Mouse (Mus musculus): ENCODE results near the gene Coro7. TPM values are rescaled to one million over a fixed set of nuclear protein-coding genes. Genes with fewer than 3 reads are reported as not detected.

The Coro7 gene
- polyA plus RNA-seq, 1 experiment from 2014 or later, result 12.4 TPM

GRCm38 (mm10) chr16:4642190-4642589 lies 37.4 kb downstream of the Coro7 start:
- peak; percentile 73 for ATAC-seq (replicated peaks; ENCODE audit: insufficient number of reproducible peaks, low FRiP score, low TSS enrichment)
- Histone ChIP-seq H3K36me3 (ENCODE audit: control insufficient read depth, insufficient read depth, low read length) (no peaks in the 10 kb centered on the region; the same call in 1 of the 2 replicates), H3K27ac (ENCODE audit: low read depth, low read length) (peak overlapping the region; percentile 89), H3K4me3 (ENCODE audit: low read depth, low read length) (peak overlapping the region; percentile 8), H3K4me1 (ENCODE audit: control insufficient read depth, insufficient read depth, low read length) (peaks cover 66% of the 10 kb centered on the region), H3K9ac (ENCODE audit: low read depth, low read length) (peak overlapping the region; percentile 49), H3K9me3 (replicated peaks; ENCODE audit: control insufficient read depth, low read length) (no peaks in the 10 kb centered on the region), H3K27me3 (ENCODE audit: control insufficient read depth, insufficient read depth, low read length) (no peaks in the 10 kb centered on the region), H3K4me2 (peak overlapping the region; percentile 92)
- 18% methylated on average over 13 of the region's 13 CpGs for WGBS (ENCODE audit: insufficient replicate concordance)

- ATAC-seq (replicated peaks; ENCODE audit: insufficient number of reproducible peaks, low FRiP score, low TSS enrichment), result no peak
- peak overlapping the region; percentile 89 for H3K27ac ChIP-seq (ENCODE audit: low read depth, low read length)
- no peaks in the 10 kb centered on the region for H3K27me3 ChIP-seq (ENCODE audit: control insufficient read depth, insufficient read depth, low read length)
- 32% methylated on average over 3 of the region's 3 CpGs for WGBS (ENCODE audit: insufficient replicate concordance)
- H3K9ac ChIP-seq (ENCODE audit: low read depth, low read length), result 0 out of 2 replicates have a peak overlapping the region, but pooled peaks have one; percentile 43
- H3K4me1 ChIP-seq (ENCODE audit: control insufficient read depth, insufficient read depth, low read length), result peaks cover 57% of the 10 kb centered on the region
- no peaks in the 10 kb centered on the region for H3K9me3 ChIP-seq (replicated peaks; ENCODE audit: control insufficient read depth, low read length)
- peak overlapping the region; percentile 78 for H3K4me3 ChIP-seq (ENCODE audit: low read depth, low read length)
- no peaks in the 10 kb centered on the region; the same call in 1 of the 2 replicates for H3K36me3 ChIP-seq (ENCODE audit: control insufficient read depth, insufficient read depth, low read length)
- H3K4me2 ChIP-seq, result peak overlapping the region; percentile 92
Measured at GRCm38 (mm10) chr16:4641119-4641838, 38.3 kb downstream of the Coro7 start.

GRCm38 (mm10) chr16:4640267-4641005 lies 39.1 kb downstream of the Coro7 start:
- 7% methylated on average over 17 of the region's 17 CpGs for WGBS (ENCODE audit: insufficient replicate concordance)
- Histone ChIP-seq H3K27ac (ENCODE audit: low read depth, low read length) (peak overlapping the region; percentile 89), H3K9ac (ENCODE audit: low read depth, low read length) (peak overlapping the region; percentile 87), H3K4me3 (ENCODE audit: low read depth, low read length) (peak overlapping the region; percentile 78), H3K9me3 (replicated peaks; ENCODE audit: control insufficient read depth, low read length) (no peaks in the 10 kb centered on the region), H3K36me3 (ENCODE audit: control insufficient read depth, insufficient read depth, low read length) (no peaks in the 10 kb centered on the region; the same call in 1 of the 2 replicates), H3K4me2 (peak overlapping the region; percentile 92), H3K4me1 (ENCODE audit: control insufficient read depth, insufficient read depth, low read length) (peaks cover 53% of the 10 kb centered on the region), H3K27me3 (ENCODE audit: control insufficient read depth, insufficient read depth, low read length) (no peaks in the 10 kb centered on the region)
- no peak for ATAC-seq (replicated peaks; ENCODE audit: insufficient number of reproducible peaks, low FRiP score, low TSS enrichment)

GRCm38 (mm10) chr16:4639831-4640237 lies 39.7 kb downstream of the Coro7 start, which contains the start of the genes Vasn and Dnaja3:
Gene Vasn, plus strand, starts transcription at chr16:4639941.
Gene Dnaja3, plus strand, starts transcription at chr16:4639989.
- no peaks in the 10 kb centered on the region for H3K9me3 ChIP-seq (replicated peaks; ENCODE audit: control insufficient read depth, low read length)
- no peaks in the 10 kb centered on the region; the same call in 1 of the 2 replicates for H3K36me3 ChIP-seq (ENCODE audit: control insufficient read depth, insufficient read depth, low read length)
- under 1% methylated on average over 22 of the region's 22 CpGs for WGBS (ENCODE audit: insufficient replicate concordance)
- H3K27ac ChIP-seq (ENCODE audit: low read depth, low read length), result peak within 1 kb of the TSS; percentile 89
- H3K4me1 ChIP-seq (ENCODE audit: control insufficient read depth, insufficient read depth, low read length), result peaks cover 58% of the 10 kb centered on the region
- peak within 1 kb of the TSS; percentile 87 for H3K9ac ChIP-seq (ENCODE audit: low read depth, low read length)
- no peaks in the 10 kb centered on the region for H3K27me3 ChIP-seq (ENCODE audit: control insufficient read depth, insufficient read depth, low read length)
- ATAC-seq (replicated peaks; ENCODE audit: insufficient number of reproducible peaks, low FRiP score, low TSS enrichment), result peak; percentile 89
- H3K4me3 ChIP-seq (ENCODE audit: low read depth, low read length), result peak within 1 kb of the TSS; percentile 78
- H3K4me2 ChIP-seq, result peak within 1 kb of the TSS; percentile 92

DNA sequence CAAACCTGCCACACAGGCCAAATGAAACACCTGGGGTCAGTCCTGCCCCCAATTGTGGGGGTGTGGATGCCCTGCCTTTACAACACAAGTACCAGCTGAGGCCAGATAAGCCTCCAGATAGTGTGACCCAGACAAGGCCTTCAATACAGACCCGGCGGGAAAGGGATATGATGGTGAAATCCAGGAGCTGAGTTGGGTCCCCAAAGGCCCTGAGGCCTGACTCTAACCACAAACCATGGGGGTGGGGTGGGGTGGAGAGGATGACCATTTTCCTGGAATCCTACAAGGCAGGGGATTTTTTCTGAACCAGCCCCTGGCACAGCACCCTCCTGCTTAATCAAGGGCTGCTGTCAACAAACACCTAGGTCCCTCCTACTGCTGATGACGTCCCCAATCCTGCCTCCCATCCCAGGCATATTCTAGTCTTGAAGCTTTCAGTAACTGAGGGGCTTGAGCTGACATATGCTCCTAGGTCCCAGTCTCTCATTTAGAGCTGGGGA lies 40.6 kb downstream of the Coro7 start:
- no peak overlapping the region for H3K4me2 ChIP-seq
- H3K4me1 ChIP-seq (ENCODE audit: control insufficient read depth, insufficient read depth, low read length), result peaks cover 54% of the 10 kb centered on the region
- 60% methylated on average over 3 of the region's 3 CpGs for WGBS (ENCODE audit: insufficient replicate concordance)

GRCm38 (mm10) chr16:4635760-4636159 lies 43.8 kb downstream of the Coro7 start:
- H3K9me3 ChIP-seq (replicated peaks; ENCODE audit: control insufficient read depth, low read length), result no peaks in the 10 kb centered on the region
- ATAC-seq (replicated peaks; ENCODE audit: insufficient number of reproducible peaks, low FRiP score, low TSS enrichment), result no peak
- WGBS (ENCODE audit: insufficient replicate concordance), result 56% methylated on average over 4 of the region's 4 CpGs
- H3K4me3 ChIP-seq (ENCODE audit: low read depth, low read length), result no peak overlapping the region
- 0 out of 2 replicates have a peak, but pooled peaks cover 3% of the 10 kb centered on the region for H3K36me3 ChIP-seq (ENCODE audit: control insufficient read depth, insufficient read depth, low read length)
- no peaks in the 10 kb centered on the region for H3K27me3 ChIP-seq (ENCODE audit: control insufficient read depth, insufficient read depth, low read length)
- H3K27ac ChIP-seq (ENCODE audit: low read depth, low read length), result no peak overlapping the region
- H3K4me2 ChIP-seq, result no peak overlapping the region
- H3K4me1 ChIP-seq (ENCODE audit: control insufficient read depth, insufficient read depth, low read length), result peaks cover 22% of the 10 kb centered on the region
- no peak overlapping the region for H3K9ac ChIP-seq (ENCODE audit: low read depth, low read length)

More for the DNA sequence above, 40.6 kb downstream of the Coro7 start:
- H3K36me3 ChIP-seq (ENCODE audit: control insufficient read depth, insufficient read depth, low read length), result no peaks in the 10 kb centered on the region; the same call in 1 of the 2 replicates
- no peak overlapping the region for H3K4me3 ChIP-seq (ENCODE audit: low read depth, low read length)
- no peaks in the 10 kb centered on the region for H3K27me3 ChIP-seq (ENCODE audit: control insufficient read depth, insufficient read depth, low read length)
- no peak for ATAC-seq (replicated peaks; ENCODE audit: insufficient number of reproducible peaks, low FRiP score, low TSS enrichment)
- H3K9me3 ChIP-seq (replicated peaks; ENCODE audit: control insufficient read depth, low read length), result no peaks in the 10 kb centered on the region
- no peak overlapping the region for H3K27ac ChIP-seq (ENCODE audit: low read depth, low read length)
- H3K9ac ChIP-seq (ENCODE audit: low read depth, low read length), result no peak overlapping the region

DNA sequence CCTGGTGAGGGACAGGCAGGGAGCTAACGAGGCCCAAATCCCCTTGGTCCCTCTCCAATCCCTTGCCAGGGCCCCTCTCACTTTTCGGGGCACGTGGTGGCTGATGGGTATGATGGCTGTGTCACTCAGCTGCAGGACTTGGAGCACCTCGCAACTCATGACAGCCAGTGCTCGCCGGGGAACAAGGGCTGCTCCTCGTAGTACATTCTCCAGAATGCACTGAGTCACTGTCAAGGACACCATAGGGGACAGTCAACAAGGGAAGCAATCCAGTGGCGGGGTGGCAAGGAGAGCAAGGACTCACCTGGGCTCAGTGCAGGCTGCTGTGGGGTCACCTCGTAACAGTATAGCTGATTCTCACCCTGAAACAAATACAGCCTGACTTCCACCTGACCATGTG lies 44.9 kb downstream of the Coro7 start:
- no peak for ATAC-seq (replicated peaks; ENCODE audit: insufficient number of reproducible peaks, low FRiP score, low TSS enrichment)
- WGBS (ENCODE audit: insufficient replicate concordance), result 55% methylated on average over 9 of the region's 9 CpGs
- H3K27ac ChIP-seq (ENCODE audit: low read depth, low read length), result no peak overlapping the region

DNA sequence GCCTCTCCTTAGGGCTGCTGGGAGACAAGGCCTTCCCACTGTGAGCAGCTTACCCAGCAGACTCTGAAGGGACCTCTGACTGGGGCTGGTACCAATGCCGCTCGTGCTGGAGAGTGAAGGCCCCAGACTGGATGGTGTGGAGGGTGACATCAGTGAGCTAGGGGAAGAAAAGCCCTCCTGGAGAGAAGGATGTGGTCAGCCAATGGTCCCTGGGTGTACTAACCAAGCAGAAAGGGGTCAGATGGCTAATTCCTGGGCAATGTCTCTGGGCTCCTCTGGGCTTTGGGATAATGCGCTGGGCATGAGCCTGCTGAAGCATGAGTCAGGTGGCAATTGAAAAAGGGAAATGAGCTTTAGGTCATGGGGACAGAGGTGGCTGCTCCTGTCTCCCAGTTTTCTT lies 45.9 kb downstream of the Coro7 start:
- Histone ChIP-seq H3K4me2 (no peak overlapping the region), H3K27ac (ENCODE audit: low read depth, low read length) (no peak overlapping the region), H3K36me3 (ENCODE audit: control insufficient read depth, insufficient read depth, low read length) (0 out of 2 replicates have a peak, but pooled peaks cover 3% of the 10 kb centered on the region), H3K4me1 (ENCODE audit: control insufficient read depth, insufficient read depth, low read length) (peaks cover 11% of the 10 kb centered on the region), H3K27me3 (ENCODE audit: control insufficient read depth, insufficient read depth, low read length) (no peaks in the 10 kb centered on the region), H3K9ac (ENCODE audit: low read depth, low read length) (no peak overlapping the region), H3K4me3 (ENCODE audit: low read depth, low read length) (no peak overlapping the region), H3K9me3 (replicated peaks; ENCODE audit: control insufficient read depth, low read length) (no peaks in the 10 kb centered on the region)
- no peak for ATAC-seq (replicated peaks; ENCODE audit: insufficient number of reproducible peaks, low FRiP score, low TSS enrichment)
- 88% methylated on average over 3 of the region's 3 CpGs for WGBS (ENCODE audit: insufficient replicate concordance)

More for the DNA sequence above, 44.9 kb downstream of the Coro7 start:
- Histone ChIP-seq H3K27me3 (ENCODE audit: control insufficient read depth, insufficient read depth, low read length) (no peaks in the 10 kb centered on the region), H3K36me3 (ENCODE audit: control insufficient read depth, insufficient read depth, low read length) (0 out of 2 replicates have a peak, but pooled peaks cover 3% of the 10 kb centered on the region), H3K4me1 (ENCODE audit: control insufficient read depth, insufficient read depth, low read length) (peaks cover 16% of the 10 kb centered on the region), H3K9me3 (replicated peaks; ENCODE audit: control insufficient read depth, low read length) (no peaks in the 10 kb centered on the region), H3K4me3 (ENCODE audit: low read depth, low read length) (no peak overlapping the region), H3K9ac (ENCODE audit: low read depth, low read length) (no peak overlapping the region), H3K4me2 (no peak overlapping the region)

All from heart, embryonic 11.5 days (tissue).